Mouse (Mus musculus) testis, adult 2 months (tissue): Measurements from ENCODE around the gene Igfbp1.

Source experiments
- CTCF ChIP-seq: fragments of 200-500 bp; IDR thresholded peaks from 2 replicates; pipeline ENCODE4 v1.5.1; 2012; ENCODE audit warnings: low read depth, mild to moderate bottlenecking, inconsistent platforms, low read length, moderate library complexity; ENCODE audit not compliant: control insufficient read depth, insufficient read depth, insufficient replicate concordance
- POLR2A ChIP-seq: fragments of 200-500 bp; IDR thresholded peaks from 2 replicates; pipeline ENCODE4 v1.6.1; 2012; ENCODE audit warnings: low read depth, mild to moderate bottlenecking, inconsistent platforms, low read length, moderate library complexity; ENCODE audit not compliant: control insufficient read depth

DNA sequence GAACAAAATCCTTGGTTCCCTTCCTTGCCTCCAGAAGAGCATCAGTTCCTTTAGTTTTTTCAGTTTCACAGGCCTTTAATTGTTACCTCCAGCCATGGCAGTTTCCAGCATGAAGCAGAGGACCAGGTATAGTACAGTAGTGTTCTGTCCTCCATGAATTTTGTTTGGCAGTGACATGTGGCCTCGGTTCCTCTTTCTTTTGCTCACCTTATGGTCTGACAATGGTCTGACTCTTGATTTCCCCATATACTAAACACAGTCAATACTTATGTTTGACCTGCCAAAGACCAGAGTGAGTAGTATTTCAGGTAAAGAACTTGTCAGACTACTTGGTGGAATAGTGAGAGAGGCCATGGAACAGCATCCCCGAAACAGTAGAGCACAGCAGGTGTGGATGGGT is 39.2 kb downstream of the Igfbp1 start:
- TF ChIP-seq CTCF (no peak), POLR2A (no peak)
